Mouse (Mus musculus) right cerebral cortex, postnatal 10 days (tissue): ENCODE results near the gene Fam177a.
"Not testable (repeated sequence)": the region's sequence is repeated elsewhere in the genome, so short reads cannot be mapped to it uniquely, and the experiment has no call there.

Experiments
- DNase-seq, 2 experiments: peaks; one replicate each; pipeline ENCODE4 v3.0.0; 2021; ENCODE audit warnings: low spot score in 2 of 2

Gene Fam177a

GRCm38 (mm10) chr12:55124242-55124641 is at the start of gene Fam177a:
TSS of gene Fam177a (plus strand) at chr12:55124469.
- not testable (repeated sequence) for DNase-seq

- no peak for DNase-seq
Measured at GRCm38 (mm10) chr12:55075296-55075695, 49.0 kb upstream of the Fam177a start.

GRCm38 (mm10) chr12:55078706-55079105 is 45.6 kb upstream of the Fam177a start:
- DNase-seq = not testable (repeated sequence)

GRCm38 (mm10) chr12:55079726-55080600 is 44.3 kb upstream of the Fam177a start, which contains the start of the genes 2700097O09Rik and Srp54a:
TSS of gene 2700097O09Rik (minus strand) at chr12:55080110.
TSS of gene Srp54a (plus strand) at chr12:55080262.
- peak; percentile 96 for DNase-seq

GRCm38 (mm10) chr12:55080601-55080942 is 43.7 kb upstream of the Fam177a start:
- DNase-seq = not testable (repeated sequence)

GRCm38 (mm10) chr12:55092127-55092526 is 32.1 kb upstream of the Fam177a start:
- DNase-seq = not testable (repeated sequence)

- DNase-seq = not testable (repeated sequence)
Measured at GRCm38 (mm10) chr12:55112616-55113015, 11.7 kb upstream of the Fam177a start.

- not testable (repeated sequence) for DNase-seq
Measured at GRCm38 (mm10) chr12:55124731-55125130, 462 bp downstream of the Fam177a start.

GRCm38 (mm10) chr12:55135540-55135939 is 11.3 kb downstream of the Fam177a start:
- not testable (repeated sequence) for DNase-seq

GRCm38 (mm10) chr12:55137859-55138258 is 13.6 kb downstream of the Fam177a start:
- DNase-seq = not testable (repeated sequence)

- not testable (repeated sequence) for DNase-seq
Measured at GRCm38 (mm10) chr12:55154559-55155448, 30.5 kb downstream of the Fam177a start, which contains the start of gene Srp54b. TSS of gene Srp54b (plus strand) at chr12:55155104.

- DNase-seq = not testable (repeated sequence)
Measured at GRCm38 (mm10) chr12:55155449-55155783, 31.1 kb downstream of the Fam177a start.

GRCm38 (mm10) chr12:55167034-55167557 is 42.8 kb downstream of the Fam177a start:
- DNase-seq = not testable (repeated sequence)

- not testable (repeated sequence) for DNase-seq
Measured at GRCm38 (mm10) chr12:55187686-55188085, 63.4 kb downstream of the Fam177a start.

- not testable (repeated sequence) for DNase-seq
Measured at GRCm38 (mm10) chr12:55189127-55189526, 64.9 kb downstream of the Fam177a start.
